ENCODE assay signal across 8 mouse cellular contexts in the genomic region with DNA sequence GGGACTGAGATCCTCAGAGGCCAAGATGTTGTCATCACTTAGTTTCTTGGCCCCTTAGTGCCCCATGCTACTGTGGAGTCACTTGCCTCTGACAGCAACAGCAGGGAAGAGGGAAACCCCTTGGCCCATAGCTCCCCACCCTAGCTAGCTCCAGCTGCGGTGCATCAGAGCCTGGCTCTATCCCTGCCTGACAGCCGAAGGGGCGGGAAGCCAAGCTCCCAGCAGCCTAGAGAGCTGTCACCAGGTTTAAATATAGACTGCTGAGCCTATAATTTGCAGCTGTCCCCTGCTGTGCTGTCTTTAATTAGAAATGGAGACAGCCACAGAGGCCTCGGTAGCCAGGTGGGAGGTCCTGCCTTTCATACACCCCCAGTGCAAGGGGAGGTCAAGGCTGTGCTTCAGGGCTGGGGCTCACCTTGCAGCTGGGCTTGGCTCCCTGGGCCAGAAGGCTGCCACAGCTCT. TPM values are rescaled to one million over a fixed set of nuclear protein-coding genes. Genes with fewer than 3 reads are reported as not detected.
DNase-seq lines count a peak whose midpoint lies in the region; ATAC-seq lines count a peak whose summit lies in the region.

No protein-coding gene starts in this region.

- no peaks in the 10 kb centered on the region for H3K36me3 ChIP-seq in midbrain, embryonic 12.5 days
- H3K36me3 ChIP-seq in stomach, embryonic 16.5 days (ENCODE audit: control insufficient read depth, insufficient read depth, low read length): no peaks in the 10 kb centered on the region

- peak; percentile 54; the same call in 1 of the 2 replicates for ATAC-seq in midbrain, embryonic 12.5 days (ENCODE audit: low FRiP score, low read depth)
- peak; percentile 93 for ATAC-seq in stomach, embryonic 16.5 days (ENCODE audit: insufficient read depth, low FRiP score)
- no peak for ATAC-seq in erythroid progenitor cell, adult 5-6 weeks (replicated peaks; ENCODE audit: low FRiP score, poor library complexity, severe bottlenecking)

- peaks cover 4% of the 10 kb centered on the region; the same call in 1 of the 2 replicates for H3K27me3 ChIP-seq in midbrain, embryonic 12.5 days
- no peaks in the 10 kb centered on the region for H3K27me3 ChIP-seq in stomach, embryonic 16.5 days (ENCODE audit: control insufficient read depth, insufficient read depth, low read length)

- H3K27ac ChIP-seq in midbrain, embryonic 12.5 days (replicated peaks): 0 out of 2 replicates have a peak overlapping the region, but pooled peaks have one; percentile 10
- peak overlapping the region; percentile 29; the same call in 1 of the 2 replicates for H3K27ac ChIP-seq in stomach, embryonic 16.5 days (ENCODE audit: low read length)

- peak; percentile 7 for DNase-seq in ovary, postnatal 14 days (ENCODE audit: low spot score)
- DNase-seq in ovary, postnatal 36 days (ENCODE audit: low spot score): no peak
- DNase-seq in forelimb bud, embryonic 11.5 days (ENCODE audit: low read depth, low spot score): peak; percentile 68
- DNase-seq in heart, postnatal 14 days: peak; percentile 78 to 87
- DNase-seq in kidney, postnatal 4 days: peak; percentile 82 to 87

- peaks cover 31% of the 10 kb centered on the region for H3K4me1 ChIP-seq in midbrain, embryonic 12.5 days
- H3K4me1 ChIP-seq in stomach, embryonic 16.5 days (ENCODE audit: control insufficient read depth, insufficient read depth, low read length): peaks cover 11% of the 10 kb centered on the region

- intact Hi-C loops in heart, postnatal 14 days (cut with DNase I): no loop called here

- H3K9me3 ChIP-seq in midbrain, embryonic 12.5 days: no peaks in the 10 kb centered on the region
- H3K9me3 ChIP-seq in stomach, embryonic 16.5 days (replicated peaks; ENCODE audit: control insufficient read depth, low read length): no peaks in the 10 kb centered on the region

- no peak overlapping the region for H3K4me2 ChIP-seq in midbrain, embryonic 12.5 days (replicated peaks)
- no peak overlapping the region for H3K4me2 ChIP-seq in stomach, embryonic 16.5 days (ENCODE audit: low read depth, low read length)

- H3K4me3 ChIP-seq in midbrain, embryonic 12.5 days: no peak overlapping the region
- H3K4me3 ChIP-seq in stomach, embryonic 16.5 days (replicated peaks; ENCODE audit: low read length): no peak overlapping the region

- no peak overlapping the region for H3K9ac ChIP-seq in midbrain, embryonic 12.5 days (replicated peaks)
- no peak overlapping the region for H3K9ac ChIP-seq in stomach, embryonic 16.5 days (ENCODE audit: low read length)

- WGBS in midbrain, embryonic 12.5 days: 18% methylated on average over 4 of the region's 4 CpGs
- 13% methylated on average over 4 of the region's 4 CpGs for WGBS in stomach, embryonic 16.5 days

RNA-seq across cellular contexts. Expression of gene Sec13, which starts 54.7 kb away (rescaled TPM):
- total RNA-seq in heart, postnatal 14 days (2021): 10 to 100 TPM; 74.7 to 79.9 TPM
- polyA plus RNA-seq in midbrain, embryonic 12.5 days (2016; fragmentation: Nextera tagmentation; extraction: Ambion mirVana): 222 and 233 TPM in 2 replicates
- polyA plus RNA-seq in stomach, embryonic 16.5 days (2015; fragmentation: Nextera tagmentation; extraction: Ambion mirVana): 244 TPM in 2 replicates
- total RNA-seq in erythroid progenitor cell, adult 5-6 weeks (2015; ENCODE audit: low replicate concordance): 47.8 and 48.3 TPM in 2 replicates
- 28.4 and 44.2 TPM in 2 replicates for total RNA-seq in erythroid progenitor cell, adult 5-6 weeks (2017; ENCODE audit: low replicate concordance)
